In genomic region chr13:19523686-19524085, GRCm38 (mm10) we compare ENCODE assay signal across 21 mouse cellular contexts.
"Had no signal": no experiment of that assay in that cellular context is flagged by ENCODE, and none has a peak within 500 bp of the region (broad histone marks: within the 10 kb centered on the region; RNA-seq: fewer than 3 reads in every experiment).

No protein-coding gene starts in this region.

- H3K36me3 ChIP-seq: lung, embryonic 15.5 days; midbrain, embryonic 10.5 days; midbrain, embryonic 12.5 days; neural tube, embryonic 13.5 days; neural tube, embryonic 15.5 days had no signal

- H3K9ac ChIP-seq: liver, postnatal 0 days; lung, embryonic 15.5 days; midbrain, embryonic 12.5 days; neural tube, embryonic 13.5 days; neural tube, embryonic 15.5 days had no signal

- DNase-seq: liver, postnatal 0 days; lung, adult 2 months; lung, postnatal 14 days; lung, postnatal 36 days; midbrain, embryonic 14.5 days; retina, postnatal 1 day; right cerebral cortex, adult 18-20 months; right cerebral cortex, postnatal 25 days; right cerebral cortex, postnatal 4 days; spleen, adult 18-20 months; thymus, adult 2 months; thymus, postnatal 25 days; thymus, postnatal 4 days had no signal

- H3K4me3 ChIP-seq: lung, embryonic 15.5 days; megakaryocyte, embryonic 14.5 days; midbrain, embryonic 10.5 days; midbrain, embryonic 12.5 days; myocyte; neural tube, embryonic 13.5 days; neural tube, embryonic 15.5 days had no signal

- H3K27ac ChIP-seq: lung, embryonic 15.5 days; macrophage; midbrain, embryonic 10.5 days; midbrain, embryonic 12.5 days; neural tube, embryonic 13.5 days; neural tube, embryonic 15.5 days had no signal

- H3K9me3 ChIP-seq: lung, embryonic 15.5 days; megakaryocyte, embryonic 14.5 days; midbrain, embryonic 10.5 days; midbrain, embryonic 12.5 days; neural tube, embryonic 13.5 days; neural tube, embryonic 15.5 days had no signal

- H3K4me1 ChIP-seq: lung, embryonic 15.5 days; midbrain, embryonic 10.5 days; midbrain, embryonic 12.5 days; neural tube, embryonic 13.5 days; neural tube, embryonic 15.5 days had no signal
